Mouse (Mus musculus) embryonic facial prominence, embryonic 14.5 days (tissue): ENCODE measurements around the gene Acoxl. TPM values are rescaled to one million over a fixed set of nuclear protein-coding genes. Genes with fewer than 3 reads are reported as not detected.

Source experiments
- ATAC-seq: fragments of 200-750 bp; cut with Nextera tagmentation; 2 replicates; pipeline ENCODE4 v1.8.0; 2017; ENCODE audit warnings: low read depth, moderate number of reproducible peaks, moderate TSS enrichment
- DNase-seq: peaks from one replicate; pipeline ENCODE4 v3.0.0-alpha.2; 2015; ENCODE audit warnings: low spot score
- H3K27ac ChIP-seq: fragments of 300-500 bp; sonication (generic); replicated peaks from 2 replicates; pipeline ENCODE4 v1.5.1; 2014; ENCODE audit warnings: low read depth, mild to moderate bottlenecking, low read length, moderate library complexity
- H3K27me3 ChIP-seq: fragments of 300-500 bp; sonication (generic); replicated peaks from 2 replicates; pipeline ENCODE4 v1.6.1; 2014; ENCODE audit warnings: low read length; ENCODE audit not compliant: control insufficient read depth, insufficient read depth
- H3K36me3 ChIP-seq: fragments of 300-500 bp; sonication (generic); 2 replicates; pipeline ENCODE4 v1.6.1; 2014; ENCODE audit warnings: low read length, mixed read lengths; ENCODE audit not compliant: control insufficient read depth, insufficient read depth
- H3K4me1 ChIP-seq: fragments of 300-500 bp; sonication (generic); 2 replicates; pipeline ENCODE4 v1.6.1; 2014; ENCODE audit warnings: antibody characterized with exemption, low read length; ENCODE audit not compliant: control insufficient read depth, insufficient read depth
- H3K4me2 ChIP-seq: fragments of 300-500 bp; sonication (generic); 2 replicates; pipeline ENCODE4 v1.6.1; 2014; ENCODE audit warnings: low read depth, mild to moderate bottlenecking, low read length, moderate library complexity, mixed read lengths
- H3K4me3 ChIP-seq: fragments of 300-500 bp; sonication (generic); 2 replicates; pipeline ENCODE4 v1.5.1; 2014; ENCODE audit warnings: low read depth, mild to moderate bottlenecking, low read length
- H3K9ac ChIP-seq: fragments of 300-500 bp; sonication (generic); 2 replicates; pipeline ENCODE4 v1.6.1; 2014; ENCODE audit warnings: low read depth, mild to moderate bottlenecking, low read length, moderate library complexity, mixed read lengths
- H3K9me3 ChIP-seq: fragments of 300-500 bp; sonication (generic); 2 replicates; pipeline ENCODE4 v1.6.1; 2016; ENCODE audit warnings: low read length; ENCODE audit not compliant: control insufficient read depth
- WGBS: fragments of 180-500 bp; shearing (Covaris S2); extraction: QIAGEN DNeasy Blood & Tissue Kit; methylation state at CpG from one replicate; pipeline ENCODE4 v1.1.7; 2014; 5-methylcytosine and 5-hydroxymethylcytosine counted together
- polyA plus RNA-seq: library from polyadenylated mRNA; unstranded; fragments of >200 nt; fragmentation: Nextera tagmentation; extraction: Ambion mirVana; gene quantifications from 2 replicates; pipeline ENCODE4 v1.2.1, GENCODE M21; 2014

Acoxl gene
- polyA plus RNA-seq, 1 experiment from 2014 or later, result 0.24 TPM

DNA sequence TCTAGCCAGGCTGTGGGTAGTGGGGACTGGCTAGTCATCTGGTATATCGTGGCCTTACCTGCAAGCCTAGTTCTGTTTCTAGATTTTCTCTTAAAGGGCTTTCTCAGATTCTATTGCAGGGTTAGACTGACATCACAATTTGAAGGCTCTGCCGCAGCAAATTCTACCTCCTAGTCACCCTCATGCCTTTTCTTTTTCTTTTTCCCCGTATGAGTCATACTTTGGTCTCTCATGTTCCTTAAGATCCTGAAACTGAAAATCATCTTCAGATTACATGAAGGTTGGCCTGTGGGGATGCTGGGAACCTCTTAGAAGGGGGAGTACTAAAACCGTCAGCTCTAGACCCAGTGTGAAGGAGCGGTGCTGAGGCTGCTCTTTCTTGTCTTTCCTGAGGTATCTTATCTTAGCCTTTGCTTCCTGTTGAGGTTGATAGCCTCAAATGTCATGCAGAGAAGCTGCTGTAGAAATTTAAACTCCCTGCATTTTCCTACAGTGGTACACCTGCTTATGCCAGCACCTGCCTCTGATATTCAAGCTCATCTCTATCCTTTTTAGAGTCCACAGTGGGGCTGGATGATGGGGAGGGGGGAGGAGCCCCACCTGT lies 84.5 kb downstream of the Acoxl start:
- no peak overlapping the region for H3K9ac ChIP-seq
- H3K4me3 ChIP-seq, result no peak overlapping the region
- WGBS, result 60% methylated on average over 5 of the region's 5 CpGs
- no peak overlapping the region for H3K27ac ChIP-seq
- no peak for DNase-seq
- no peaks in the 10 kb centered on the region for H3K27me3 ChIP-seq
- no peaks in the 10 kb centered on the region for H3K36me3 ChIP-seq
- no peak overlapping the region for H3K4me2 ChIP-seq
- H3K4me1 ChIP-seq, result peaks cover 31% of the 10 kb centered on the region
- H3K9me3 ChIP-seq, result no peaks in the 10 kb centered on the region; the same call in 1 of the 2 replicates
- no peak for ATAC-seq

DNA sequence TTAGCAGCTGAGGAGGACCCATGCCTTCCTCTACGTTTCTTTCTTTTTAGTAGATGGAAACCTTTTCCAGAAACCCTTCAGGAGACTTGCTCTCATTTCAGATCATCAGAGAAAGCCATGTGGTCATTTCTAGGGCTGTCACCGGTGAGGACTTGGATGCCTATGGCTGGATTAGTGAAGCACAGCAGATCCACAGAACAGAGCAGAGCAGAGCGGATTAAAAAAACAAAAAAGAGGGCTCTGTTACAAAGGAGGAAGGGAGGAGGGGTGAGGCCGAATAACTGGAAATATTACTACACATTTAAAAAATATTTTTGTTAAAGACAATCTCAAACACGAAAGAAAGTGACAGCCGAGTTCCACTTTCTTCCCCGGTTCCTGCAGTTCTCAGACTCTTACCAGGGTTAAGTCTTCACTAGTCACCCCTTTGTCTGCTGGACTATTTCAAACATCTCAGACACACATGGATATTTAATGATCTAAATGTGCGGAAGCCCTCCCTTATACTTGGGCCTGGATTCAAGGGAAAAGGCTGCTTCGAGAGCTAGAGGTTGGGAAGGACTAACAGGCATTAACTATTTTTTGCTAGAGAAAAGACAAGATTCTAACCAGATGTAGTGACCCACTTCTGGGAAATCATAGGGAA lies 88.1 kb downstream of the Acoxl start:
- Histone ChIP-seq H3K9me3 (no peaks in the 10 kb centered on the region), H3K4me1 (peaks cover 28% of the 10 kb centered on the region), H3K27me3 (no peaks in the 10 kb centered on the region), H3K9ac (no peak overlapping the region), H3K36me3 (no peaks in the 10 kb centered on the region), H3K27ac (peak overlapping the region; percentile 50), H3K4me2 (peak overlapping the region; percentile 34; the same call in 1 of the 2 replicates), H3K4me3 (no peak overlapping the region)
- peak; percentile 17 for DNase-seq
- no peak for ATAC-seq
- WGBS, result 50% methylated on average over 9 of the region's 9 CpGs

DNA sequence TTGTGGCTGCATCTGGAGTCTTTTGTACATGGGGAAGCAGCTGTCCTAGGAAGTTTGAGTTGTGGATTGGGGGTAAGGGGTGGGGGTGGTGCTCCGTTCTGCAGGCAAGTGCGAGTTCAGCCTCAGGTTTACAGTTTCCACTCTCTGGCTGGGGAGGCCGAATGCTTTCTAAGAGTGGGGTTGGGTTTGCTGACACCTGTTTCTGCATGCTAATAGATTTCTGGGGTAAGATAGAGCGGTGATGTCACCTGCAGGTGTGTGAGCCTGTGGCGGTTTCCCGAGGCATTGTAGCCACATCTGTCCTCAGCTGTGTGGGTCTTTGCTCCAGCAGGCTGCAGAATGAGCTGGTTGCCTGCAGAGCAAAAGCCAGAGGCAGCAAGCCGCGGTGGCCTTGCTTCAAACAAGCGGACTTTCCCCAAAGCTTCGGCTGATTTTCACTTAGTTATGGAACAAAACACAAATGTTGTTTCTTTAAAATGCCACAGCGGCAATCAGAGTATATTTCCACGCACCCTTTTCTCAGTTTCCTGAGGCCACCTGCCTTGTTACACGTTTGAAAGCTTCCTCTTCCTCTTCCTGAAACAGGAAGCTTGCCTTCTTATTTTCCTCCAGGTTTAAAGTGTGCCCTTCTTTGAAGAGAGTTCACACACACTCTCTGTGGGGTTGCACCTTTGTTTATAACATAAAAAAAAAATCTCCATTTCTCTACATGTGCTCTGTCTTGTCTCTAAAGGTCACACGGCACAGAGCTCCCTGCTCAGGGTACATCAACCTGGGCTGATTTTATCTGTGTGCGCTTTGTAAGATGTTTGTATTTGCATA lies 89.0 kb downstream of the Acoxl start:
- 18% methylated on average over 15 of the region's 15 CpGs for WGBS
- H3K9ac ChIP-seq, result no peak overlapping the region
- H3K27ac ChIP-seq, result peak overlapping the region; percentile 50

DNA sequence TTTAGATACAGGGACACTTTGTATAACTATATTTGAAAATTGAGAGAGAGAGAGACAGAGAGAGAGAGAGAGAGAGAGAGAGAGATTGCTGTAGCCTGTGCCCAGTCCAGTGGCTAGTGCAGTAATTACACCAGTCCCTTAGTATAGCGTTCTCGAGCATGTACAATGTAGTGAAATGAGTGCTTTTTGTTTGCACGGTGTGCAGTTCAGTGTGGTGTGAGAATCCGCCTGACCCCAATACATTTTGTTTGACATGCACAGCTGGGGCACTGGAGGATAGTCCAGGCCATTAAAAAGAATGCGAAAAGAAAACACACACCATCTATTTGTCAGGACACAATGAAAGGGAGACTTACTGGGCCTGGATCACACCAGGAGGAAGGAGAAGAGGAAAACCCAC lies 89.6 kb downstream of the Acoxl start:
- WGBS, result 44% methylated on average over 5 of the region's 5 CpGs
- Histone ChIP-seq H3K4me3 (no peak overlapping the region), H3K27me3 (no peaks in the 10 kb centered on the region), H3K9me3 (no peaks in the 10 kb centered on the region), H3K36me3 (no peaks in the 10 kb centered on the region), H3K9ac (no peak overlapping the region), H3K27ac (no peak overlapping the region), H3K4me1 (peaks cover 20% of the 10 kb centered on the region), H3K4me2 (no peak overlapping the region)
- DNase-seq (peak; percentile 13), ATAC-seq (peak; percentile 33; the same call in 1 of the 2 replicates)

More for the DNA sequence above, 89.0 kb downstream of the Acoxl start:
- peak; percentile 74 for ATAC-seq
- DNase-seq, result peak; percentile 79
- H3K4me3 ChIP-seq, result no peak overlapping the region
- H3K4me2 ChIP-seq, result peak overlapping the region; percentile 34
- H3K9me3 ChIP-seq, result no peaks in the 10 kb centered on the region
- H3K36me3 ChIP-seq, result no peaks in the 10 kb centered on the region
- no peaks in the 10 kb centered on the region for H3K27me3 ChIP-seq
- peaks cover 20% of the 10 kb centered on the region for H3K4me1 ChIP-seq

DNA sequence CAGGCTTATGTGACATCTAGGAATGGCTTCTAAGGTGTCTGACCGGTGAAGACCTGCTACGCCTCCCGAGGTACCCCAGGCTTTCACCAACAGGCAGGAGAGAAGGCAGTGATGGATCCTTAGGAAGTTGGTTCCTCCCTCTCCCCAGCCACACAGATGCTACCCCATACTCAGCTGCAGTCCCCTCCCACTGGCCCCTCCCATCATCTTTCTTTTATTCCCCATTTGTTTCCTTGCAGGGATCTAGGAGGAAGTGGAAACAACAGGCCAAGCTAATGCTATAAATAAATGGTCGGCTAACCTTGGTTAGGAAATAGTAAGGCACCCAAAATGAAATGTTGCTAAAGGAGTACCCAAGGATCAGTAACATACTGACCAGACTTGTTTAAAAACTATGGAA lies 90.2 kb downstream of the Acoxl start:
- H3K4me2 ChIP-seq, result no peak overlapping the region
- H3K9me3 ChIP-seq, result no peaks in the 10 kb centered on the region
- no peak for ATAC-seq
- no peaks in the 10 kb centered on the region for H3K36me3 ChIP-seq
- H3K4me1 ChIP-seq, result peaks cover 20% of the 10 kb centered on the region
- no peak overlapping the region for H3K4me3 ChIP-seq
- 59% methylated on average over 4 of the region's 4 CpGs for WGBS
- H3K27me3 ChIP-seq, result no peaks in the 10 kb centered on the region
- DNase-seq, result no peak
- no peak overlapping the region for H3K9ac ChIP-seq
- H3K27ac ChIP-seq, result no peak overlapping the region

DNA sequence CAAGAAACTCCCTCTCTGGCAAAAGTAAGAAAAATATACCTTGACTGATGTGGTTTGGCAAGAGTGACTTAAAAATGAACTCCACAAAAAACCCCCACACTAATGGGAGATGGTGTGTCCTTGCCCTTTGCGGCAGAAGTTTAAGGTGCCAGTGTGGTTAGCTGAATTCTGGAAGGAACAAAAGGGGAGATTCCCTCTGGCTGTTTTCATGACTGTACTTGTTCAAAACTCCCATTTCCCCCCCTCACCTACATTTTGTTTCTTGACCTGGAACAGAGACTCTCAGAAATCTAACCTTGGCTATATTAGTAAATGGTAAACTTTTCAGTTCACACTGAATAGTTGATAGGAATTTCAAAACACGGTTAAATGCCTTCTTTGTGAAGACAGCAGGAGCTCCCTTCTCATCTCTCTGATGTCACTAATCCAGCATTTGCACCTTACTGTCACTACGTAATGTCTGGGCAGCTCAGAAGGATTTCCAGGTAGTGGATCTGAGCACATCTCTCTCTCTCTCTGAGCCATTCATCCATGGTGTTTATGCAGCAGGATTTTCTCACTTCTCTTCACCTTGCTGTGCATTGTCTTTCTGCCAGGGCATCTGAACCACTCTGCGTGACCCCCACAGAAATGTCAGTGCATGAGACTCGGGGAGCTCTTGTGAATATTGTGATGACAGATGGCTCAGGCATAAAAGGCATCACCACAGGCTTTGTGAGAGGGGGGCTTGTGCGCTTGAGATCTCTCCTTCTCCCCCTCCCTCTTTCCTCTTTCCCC lies 91.5 kb downstream of the Acoxl start:
- H3K27me3 ChIP-seq, result no peaks in the 10 kb centered on the region
- DNase-seq, result no peak
- ATAC-seq, result no peak
- H3K4me1 ChIP-seq, result peaks cover 20% of the 10 kb centered on the region
- H3K4me3 ChIP-seq, result no peak overlapping the region
- no peaks in the 10 kb centered on the region for H3K36me3 ChIP-seq
- WGBS, result 62% methylated on average over 6 of the region's 6 CpGs
- H3K27ac ChIP-seq, result no peak overlapping the region
- H3K9ac ChIP-seq, result no peak overlapping the region
- H3K4me2 ChIP-seq, result no peak overlapping the region
- no peaks in the 10 kb centered on the region for H3K9me3 ChIP-seq

DNA sequence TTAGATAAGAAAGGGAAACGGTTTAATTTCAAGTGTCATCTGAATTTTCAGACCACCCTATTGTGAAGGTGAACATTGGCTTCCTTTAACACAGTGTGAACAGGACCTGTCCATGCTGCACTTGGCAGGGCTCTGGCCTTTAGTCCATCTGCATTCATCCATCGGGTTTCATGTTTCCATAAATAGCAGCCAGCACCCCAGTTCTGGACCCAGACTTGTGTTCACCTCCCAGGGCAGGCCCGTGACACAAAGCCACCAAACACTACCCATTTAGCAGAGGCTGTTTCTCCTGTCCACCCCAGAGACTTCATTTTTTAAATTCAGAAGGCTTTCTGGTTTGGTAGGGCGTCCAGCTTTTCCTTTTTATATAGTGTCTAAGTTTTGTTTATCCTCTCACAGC lies 92.9 kb downstream of the Acoxl start:
- Histone ChIP-seq H3K36me3 (no peaks in the 10 kb centered on the region), H3K4me3 (no peak overlapping the region)
- WGBS, result 83% methylated on average over 4 of the region's 4 CpGs

DNA sequence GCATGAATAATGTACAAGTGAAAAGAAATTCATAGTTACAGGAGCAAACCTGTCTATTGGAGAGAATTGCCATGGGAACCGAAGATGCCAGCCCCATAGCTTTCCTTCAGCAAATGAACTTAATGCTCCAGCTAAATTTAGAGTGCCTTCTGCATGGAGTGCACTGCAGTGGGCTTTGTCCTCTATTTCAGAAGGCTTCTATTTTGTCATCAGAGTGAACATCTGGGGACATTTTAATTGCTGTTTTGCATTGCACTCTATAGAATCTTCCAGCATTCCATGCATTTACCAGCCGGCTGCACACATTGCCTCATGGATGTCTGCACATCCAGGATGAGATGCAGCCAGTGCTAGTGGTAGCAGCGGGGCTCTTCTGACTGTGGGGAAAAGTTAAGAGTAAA lies 94.9 kb downstream of the Acoxl start:
- Histone ChIP-seq H3K27me3 (no peaks in the 10 kb centered on the region), H3K4me3 (no peak overlapping the region), H3K36me3 (no peaks in the 10 kb centered on the region), H3K4me1 (no peaks in the 10 kb centered on the region), H3K9ac (no peak overlapping the region), H3K27ac (no peak overlapping the region), H3K4me2 (no peak overlapping the region), H3K9me3 (no peaks in the 10 kb centered on the region)
- no peak for ATAC-seq
- 76% methylated on average over 3 of the region's 3 CpGs for WGBS
- no peak for DNase-seq

More for the DNA sequence above, 92.9 kb downstream of the Acoxl start:
- no peak for ATAC-seq
- Histone ChIP-seq H3K4me1 (peaks cover 12% of the 10 kb centered on the region), H3K9me3 (no peaks in the 10 kb centered on the region), H3K27ac (no peak overlapping the region), H3K9ac (no peak overlapping the region), H3K4me2 (no peak overlapping the region), H3K27me3 (no peaks in the 10 kb centered on the region)
- DNase-seq, result no peak
